Mouse (Mus musculus): ENCODE results near the gene Pdx1. TPM values are rescaled to one million over a fixed set of nuclear protein-coding genes. Genes with fewer than 3 reads are reported as not detected.
A peak's percentile ranks its signal among the peaks of the same experiment; 100 is the strongest.

Gene Pdx1
- polyA plus RNA-seq, 1 experiment from 2014 or later = not detected

GRCm38 (mm10) chr5:147300917-147301780 lies 31.4 kb downstream of the Pdx1 start:
- Histone ChIP-seq H3K36me3 (ENCODE audit: control insufficient read depth, insufficient read depth, low read length) (no peaks in the 10 kb centered on the region), H3K4me3 (ENCODE audit: control insufficient read depth in 1 of 2, insufficient read depth in 1 of 2, low read depth in 1 of 2, low read length in 2 of 2) (no peak overlapping the region), H3K27me3 (ENCODE audit: control insufficient read depth, insufficient read depth, low read length) (peaks cover 98% of the 10 kb centered on the region), H3K9me3 (ENCODE audit: control insufficient read depth, low read length) (no peaks in the 10 kb centered on the region), H3K4me1 (ENCODE audit: control insufficient read depth in 2 of 2, insufficient read depth in 2 of 2, low read length in 2 of 2) (peaks cover 0 to 7% of the 10 kb centered on the region in 2 experiments; a peak in 3 of 4 replicates), H3K4me2 (ENCODE audit: low read length) (no peak overlapping the region), H3K9ac (ENCODE audit: low read length) (no peak overlapping the region), H3K27ac (replicated peaks in 1 of 2; ENCODE audit: control insufficient read depth in 1 of 2, insufficient read depth in 1 of 2, low read depth in 2 of 2, low read length in 2 of 2) (no peak overlapping the region)
- 1% methylated on average over 21 of the region's 21 CpGs for WGBS
- no peak for ATAC-seq (ENCODE audit: insufficient number of reproducible peaks, insufficient read depth, low FRiP score, low read depth)

GRCm38 (mm10) chr5:147301781-147302070 lies 32.0 kb downstream of the Pdx1 start:
- Histone ChIP-seq H3K4me3 (ENCODE audit: control insufficient read depth in 1 of 2, insufficient read depth in 1 of 2, low read depth in 1 of 2, low read length in 2 of 2) (no peak overlapping the region), H3K4me1 (ENCODE audit: control insufficient read depth in 2 of 2, insufficient read depth in 2 of 2, low read length in 2 of 2) (peaks cover 2 to 12% of the 10 kb centered on the region in 2 experiments; a peak in 3 of 4 replicates), H3K9me3 (ENCODE audit: control insufficient read depth, low read length) (no peaks in the 10 kb centered on the region), H3K27ac (replicated peaks in 1 of 2; ENCODE audit: control insufficient read depth in 1 of 2, insufficient read depth in 1 of 2, low read depth in 2 of 2, low read length in 2 of 2) (no peak overlapping the region), H3K4me2 (ENCODE audit: low read length) (no peak overlapping the region), H3K27me3 (ENCODE audit: control insufficient read depth, insufficient read depth, low read length) (peaks cover 100% of the 10 kb centered on the region), H3K36me3 (ENCODE audit: control insufficient read depth, insufficient read depth, low read length) (no peaks in the 10 kb centered on the region), H3K9ac (ENCODE audit: low read length) (no peak overlapping the region)
- no peak for ATAC-seq (ENCODE audit: insufficient number of reproducible peaks, insufficient read depth, low FRiP score, low read depth)
- 0% methylated on average over 10 of the region's 10 CpGs for WGBS

- 4% methylated on average over 8 of the region's 8 CpGs for WGBS
- Histone ChIP-seq H3K9ac (ENCODE audit: low read length) (no peak overlapping the region), H3K36me3 (ENCODE audit: control insufficient read depth, insufficient read depth, low read length) (no peaks in the 10 kb centered on the region), H3K9me3 (ENCODE audit: control insufficient read depth, low read length) (no peaks in the 10 kb centered on the region), H3K27me3 (ENCODE audit: control insufficient read depth, insufficient read depth, low read length) (peaks cover 100% of the 10 kb centered on the region), H3K4me2 (ENCODE audit: low read length) (no peak overlapping the region), H3K27ac (replicated peaks in 1 of 2; ENCODE audit: control insufficient read depth in 1 of 2, insufficient read depth in 1 of 2, low read depth in 2 of 2, low read length in 2 of 2) (no peak overlapping the region), H3K4me1 (ENCODE audit: control insufficient read depth in 2 of 2, insufficient read depth in 2 of 2, low read length in 2 of 2) (peaks cover 2 to 14% of the 10 kb centered on the region in 2 experiments; a peak in 3 of 4 replicates), H3K4me3 (ENCODE audit: control insufficient read depth in 1 of 2, insufficient read depth in 1 of 2, low read depth in 1 of 2, low read length in 2 of 2) (no peak overlapping the region)
- no peak for ATAC-seq (ENCODE audit: insufficient number of reproducible peaks, insufficient read depth, low FRiP score, low read depth)
Observed at GRCm38 (mm10) chr5:147302141-147302540, 32.4 kb downstream of the Pdx1 start.

GRCm38 (mm10) chr5:147302746-147303400 lies 33.1 kb downstream of the Pdx1 start:
- peaks cover 2 to 14% of the 10 kb centered on the region in 2 experiments; a peak in 3 of 4 replicates for H3K4me1 ChIP-seq (ENCODE audit: control insufficient read depth in 2 of 2, insufficient read depth in 2 of 2, low read length in 2 of 2)
- H3K4me3 ChIP-seq (ENCODE audit: control insufficient read depth in 1 of 2, insufficient read depth in 1 of 2, low read depth in 1 of 2, low read length in 2 of 2) = no peak overlapping the region
- no peak overlapping the region for H3K4me2 ChIP-seq (ENCODE audit: low read length)
- no peaks in the 10 kb centered on the region for H3K9me3 ChIP-seq (ENCODE audit: control insufficient read depth, low read length)
- 4% methylated on average over 13 of the region's 13 CpGs for WGBS
- no peak for ATAC-seq (ENCODE audit: insufficient number of reproducible peaks, insufficient read depth, low FRiP score, low read depth)
- H3K36me3 ChIP-seq (ENCODE audit: control insufficient read depth, insufficient read depth, low read length) = no peaks in the 10 kb centered on the region
- H3K9ac ChIP-seq (ENCODE audit: low read length) = no peak overlapping the region
- H3K27ac ChIP-seq (replicated peaks in 1 of 2; ENCODE audit: control insufficient read depth in 1 of 2, insufficient read depth in 1 of 2, low read depth in 2 of 2, low read length in 2 of 2) = no peak overlapping the region
- H3K27me3 ChIP-seq (ENCODE audit: control insufficient read depth, insufficient read depth, low read length) = peaks cover 100% of the 10 kb centered on the region

GRCm38 (mm10) chr5:147304276-147305155 lies 34.8 kb downstream of the Pdx1 start:
- under 1% methylated on average over 54 of the region's 54 CpGs for WGBS
- H3K9me3 ChIP-seq (ENCODE audit: control insufficient read depth, low read length) = no peaks in the 10 kb centered on the region
- peak overlapping the region in 1 of 2 experiments; percentile 9; a peak in 2 of 4 replicates for H3K4me3 ChIP-seq (ENCODE audit: control insufficient read depth in 1 of 2, insufficient read depth in 1 of 2, low read depth in 1 of 2, low read length in 2 of 2)
- H3K27ac ChIP-seq (replicated peaks in 1 of 2; ENCODE audit: control insufficient read depth in 1 of 2, insufficient read depth in 1 of 2, low read depth in 2 of 2, low read length in 2 of 2) = no peak overlapping the region
- peaks cover 2 to 14% of the 10 kb centered on the region in 2 experiments; a peak in 3 of 4 replicates for H3K4me1 ChIP-seq (ENCODE audit: control insufficient read depth in 2 of 2, insufficient read depth in 2 of 2, low read length in 2 of 2)
- no peak overlapping the region for H3K9ac ChIP-seq (ENCODE audit: low read length)
- ATAC-seq (ENCODE audit: insufficient number of reproducible peaks, insufficient read depth, low FRiP score, low read depth) = no peak
- no peaks in the 10 kb centered on the region for H3K36me3 ChIP-seq (ENCODE audit: control insufficient read depth, insufficient read depth, low read length)
- H3K27me3 ChIP-seq (ENCODE audit: control insufficient read depth, insufficient read depth, low read length) = peaks cover 100% of the 10 kb centered on the region
- no peak overlapping the region for H3K4me2 ChIP-seq (ENCODE audit: low read length)

GRCm38 (mm10) chr5:147305166-147305565 lies 35.4 kb downstream of the Pdx1 start:
- WGBS = under 1% methylated on average over 16 of the region's 16 CpGs
- H3K4me1 ChIP-seq (ENCODE audit: control insufficient read depth in 2 of 2, insufficient read depth in 2 of 2, low read length in 2 of 2) = peaks cover 2 to 9% of the 10 kb centered on the region in 2 experiments; a peak in 3 of 4 replicates
- H3K36me3 ChIP-seq (ENCODE audit: control insufficient read depth, insufficient read depth, low read length) = no peaks in the 10 kb centered on the region
- ATAC-seq (ENCODE audit: insufficient number of reproducible peaks, insufficient read depth, low FRiP score, low read depth) = no peak
- H3K9ac ChIP-seq (ENCODE audit: low read length) = no peak overlapping the region
- H3K4me3 ChIP-seq (ENCODE audit: control insufficient read depth in 1 of 2, insufficient read depth in 1 of 2, low read depth in 1 of 2, low read length in 2 of 2) = peak overlapping the region in 1 of 2 experiments; percentile 9; a peak in 2 of 4 replicates
- H3K4me2 ChIP-seq (ENCODE audit: low read length) = no peak overlapping the region
- H3K27me3 ChIP-seq (ENCODE audit: control insufficient read depth, insufficient read depth, low read length) = peaks cover 100% of the 10 kb centered on the region
- H3K27ac ChIP-seq (replicated peaks in 1 of 2; ENCODE audit: control insufficient read depth in 1 of 2, insufficient read depth in 1 of 2, low read depth in 2 of 2, low read length in 2 of 2) = no peak overlapping the region
- H3K9me3 ChIP-seq (ENCODE audit: control insufficient read depth, low read length) = no peaks in the 10 kb centered on the region

Measured in heart, embryonic 14.5 days (tissue).